Mouse (Mus musculus): ENCODE data around the gene Lrrc45. TPM values are rescaled to one million over a fixed set of nuclear protein-coding genes. Genes with fewer than 3 reads are reported as not detected.
A peak's percentile ranks its signal among the peaks of the same experiment; 100 is the strongest.

The Lrrc45 gene
- polyA plus RNA-seq, 1 experiment from 2014 or later, result 75.4 TPM

DNA sequence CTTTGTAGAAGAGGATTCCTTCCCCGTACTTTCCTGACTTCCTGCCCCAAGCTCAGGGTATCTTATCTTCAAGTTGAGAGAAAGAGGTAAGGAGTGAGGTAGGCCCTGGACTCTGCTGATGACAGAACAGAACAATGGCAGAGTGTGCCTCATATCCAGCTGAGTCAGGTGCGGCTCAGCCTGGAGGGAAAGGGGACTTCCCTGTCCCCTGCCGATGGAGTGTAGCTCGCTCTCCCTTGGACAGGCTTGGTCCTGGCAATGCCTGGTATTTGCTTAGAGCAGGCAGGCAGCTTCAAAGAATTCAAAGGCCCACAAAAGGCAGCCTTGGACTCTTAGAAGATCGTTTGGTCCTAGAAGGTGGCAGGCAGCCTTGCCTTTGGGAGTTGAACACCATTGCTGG is 7.6 kb upstream of the Lrrc45 start:
- Histone ChIP-seq H3K9ac (peak overlapping the region; percentile 48; the same call in 1 of the 2 replicates), H3K36me3 (peaks cover 42% of the 10 kb centered on the region), H3K4me3 (no peak overlapping the region), H3K9me3 (no peaks in the 10 kb centered on the region), H3K27ac (peak overlapping the region; percentile 80; the same call in 1 of the 2 replicates), H3K4me1 (peaks cover 70% of the 10 kb centered on the region), H3K27me3 (no peaks in the 10 kb centered on the region), H3K4me2 (replicated peaks) (no peak overlapping the region)
- WGBS, result 55% methylated on average over 5 of the region's 5 CpGs
- ATAC-seq (ENCODE audit: low FRiP score, low read depth), result no peak

DNA sequence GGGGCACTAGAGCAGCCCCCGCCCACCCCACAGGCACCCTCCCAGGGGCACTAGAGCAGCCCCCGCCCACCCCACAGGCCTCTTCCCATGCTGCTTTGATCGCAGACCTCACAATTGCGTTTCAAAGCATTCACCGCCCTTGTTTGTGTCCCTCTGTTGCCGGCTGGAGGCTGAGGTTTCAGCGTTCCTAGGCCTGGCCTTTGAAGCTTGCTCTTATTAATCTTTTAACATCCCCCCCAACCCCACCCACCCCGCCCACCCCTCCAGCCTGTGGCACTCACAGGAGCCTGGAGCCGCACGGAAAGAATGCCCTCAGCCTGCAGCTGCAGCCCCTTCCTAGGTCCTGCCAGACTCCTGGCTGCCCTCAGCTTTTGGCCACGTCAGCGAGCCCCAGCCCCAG is 6.5 kb upstream of the Lrrc45 start:
- Histone ChIP-seq H3K36me3 (peaks cover 35% of the 10 kb centered on the region), H3K9ac (0 out of 2 replicates have a peak overlapping the region, but pooled peaks have one; percentile 36), H3K4me3 (no peak overlapping the region), H3K9me3 (no peaks in the 10 kb centered on the region), H3K27ac (peak overlapping the region; percentile 80), H3K27me3 (no peaks in the 10 kb centered on the region), H3K4me2 (replicated peaks) (peak overlapping the region; percentile 42), H3K4me1 (peaks cover 79% of the 10 kb centered on the region)
- ATAC-seq (ENCODE audit: low FRiP score, low read depth), result peak; percentile 16
- 8% methylated on average over 12 of the region's 12 CpGs for WGBS

DNA sequence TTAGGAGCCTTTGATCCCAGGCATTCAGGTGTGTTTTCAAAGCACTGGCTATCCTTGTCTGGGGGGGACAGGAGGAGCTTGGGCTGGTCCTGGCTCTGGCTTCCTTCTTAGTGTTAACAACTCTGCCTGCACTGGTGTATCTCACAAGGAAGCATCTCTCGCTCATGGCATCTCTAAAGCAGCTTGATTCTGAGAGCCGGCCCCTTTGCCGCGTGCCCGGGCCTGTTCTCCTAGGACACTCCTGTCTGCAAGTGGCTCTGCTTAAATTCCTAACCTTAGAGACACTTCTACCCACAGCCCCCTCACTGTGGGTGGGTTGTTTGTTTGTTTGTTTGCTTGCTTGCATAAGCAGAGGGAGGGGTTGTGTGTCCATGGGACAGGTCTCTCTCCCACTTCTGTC is 5.8 kb upstream of the Lrrc45 start:
- H3K4me1 ChIP-seq, result peaks cover 86% of the 10 kb centered on the region
- H3K9me3 ChIP-seq, result no peaks in the 10 kb centered on the region
- H3K36me3 ChIP-seq, result peaks cover 30% of the 10 kb centered on the region
- WGBS, result 17% methylated on average over 5 of the region's 5 CpGs
- ATAC-seq (ENCODE audit: low FRiP score, low read depth), result no peak
- no peak overlapping the region for H3K4me3 ChIP-seq
- H3K4me2 ChIP-seq (replicated peaks), result peak overlapping the region; percentile 42
- no peaks in the 10 kb centered on the region for H3K27me3 ChIP-seq
- H3K27ac ChIP-seq, result peak overlapping the region; percentile 80
- H3K9ac ChIP-seq, result peak overlapping the region; percentile 36; the same call in 1 of the 2 replicates

DNA sequence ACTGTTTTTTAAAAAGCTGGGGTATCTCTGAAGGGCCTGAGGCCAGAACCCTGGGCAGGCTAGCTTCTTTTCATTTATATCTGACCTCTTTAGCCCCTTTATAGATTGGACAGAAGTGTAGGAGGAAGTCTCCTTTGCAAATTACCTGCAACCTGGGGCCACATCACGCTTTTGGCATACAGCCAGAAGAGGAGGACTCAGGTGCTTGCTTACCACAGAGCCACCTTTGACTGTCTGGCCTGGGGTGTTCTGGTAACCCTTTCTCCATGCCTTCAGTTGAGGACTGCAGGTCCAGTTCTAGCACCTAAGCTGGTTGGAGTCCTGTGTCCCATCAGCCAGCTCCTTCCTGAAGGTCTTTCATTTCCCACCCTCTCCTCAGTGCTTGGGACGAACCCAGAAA is 4.2 kb upstream of the Lrrc45 start:
- Histone ChIP-seq H3K9me3 (no peaks in the 10 kb centered on the region), H3K4me1 (peaks cover 79% of the 10 kb centered on the region), H3K4me3 (no peak overlapping the region), H3K27me3 (no peaks in the 10 kb centered on the region), H3K9ac (0 out of 2 replicates have a peak overlapping the region, but pooled peaks have one; percentile 35), H3K27ac (no peak overlapping the region), H3K36me3 (peaks cover 26% of the 10 kb centered on the region), H3K4me2 (replicated peaks) (no peak overlapping the region)
- ATAC-seq (ENCODE audit: low FRiP score, low read depth), result no peak
- WGBS, result 60% methylated on average over 2 of the region's 2 CpGs

DNA sequence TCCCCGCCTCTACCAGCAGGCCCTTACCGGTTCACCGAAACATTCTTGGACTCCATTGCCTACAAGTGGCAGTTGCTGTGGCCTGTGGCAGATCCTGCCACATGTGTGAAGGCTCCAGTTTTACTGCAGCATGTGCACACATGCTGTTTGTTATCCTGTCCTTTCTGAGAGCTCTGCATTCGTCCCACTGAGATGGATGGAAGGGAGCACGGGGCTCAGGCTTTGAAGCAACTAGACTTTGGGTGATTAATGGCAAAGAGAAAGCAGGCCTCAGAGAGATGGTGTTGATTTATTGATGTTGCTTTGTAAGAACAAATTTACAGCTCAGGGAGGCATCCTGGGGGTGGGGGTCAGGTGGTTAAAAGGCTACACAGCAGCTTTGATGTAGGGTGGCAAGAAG is 3.1 kb upstream of the Lrrc45 start:
- no peak for ATAC-seq (ENCODE audit: low FRiP score, low read depth)
- Histone ChIP-seq H3K27ac (peak overlapping the region; percentile 52; the same call in 1 of the 2 replicates), H3K9me3 (no peaks in the 10 kb centered on the region), H3K27me3 (no peaks in the 10 kb centered on the region), H3K4me3 (no peak overlapping the region), H3K4me1 (peaks cover 73% of the 10 kb centered on the region), H3K4me2 (replicated peaks) (no peak overlapping the region), H3K36me3 (peaks cover 33% of the 10 kb centered on the region), H3K9ac (peak overlapping the region; percentile 13; the same call in 1 of the 2 replicates)
- 16% methylated on average over 5 of the region's 5 CpGs for WGBS

DNA sequence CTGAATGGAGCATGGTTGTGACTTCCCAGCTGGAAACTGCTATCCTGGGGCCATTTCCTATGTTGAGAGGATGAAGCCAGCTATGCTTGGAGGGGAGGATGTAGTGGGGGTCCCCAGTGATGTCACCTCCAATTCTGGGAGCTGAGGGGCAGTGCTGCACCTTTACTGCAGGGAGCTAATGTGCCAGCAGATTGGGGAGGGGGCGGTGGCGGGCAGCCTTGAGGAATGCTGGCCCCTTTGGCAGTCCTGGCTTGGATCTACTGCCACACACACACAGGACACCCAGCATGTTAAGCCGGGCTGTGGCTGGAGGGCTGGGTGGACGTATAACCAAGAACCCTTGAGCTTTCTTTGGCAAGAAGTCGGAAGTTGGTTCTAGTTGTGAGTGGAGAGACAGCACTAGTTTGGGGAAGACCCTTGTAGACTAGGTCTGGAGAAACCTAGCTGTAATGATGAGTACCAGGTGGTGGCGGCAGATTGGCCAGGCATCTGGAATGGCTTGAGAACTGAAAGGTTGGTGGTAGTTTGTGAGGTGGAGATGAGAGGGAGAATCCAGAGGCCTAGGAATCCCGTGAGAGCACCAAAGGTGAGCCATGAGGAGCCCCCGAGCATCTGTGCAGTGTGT is 1.6 kb upstream of the Lrrc45 start:
- ATAC-seq (ENCODE audit: low FRiP score, low read depth), result no peak
- Histone ChIP-seq H3K4me3 (peak overlapping the region; percentile 69; the same call in 1 of the 2 replicates), H3K27ac (no peak overlapping the region), H3K4me1 (peaks cover 59% of the 10 kb centered on the region), H3K9me3 (no peaks in the 10 kb centered on the region), H3K27me3 (no peaks in the 10 kb centered on the region), H3K4me2 (replicated peaks) (peak overlapping the region; percentile 99), H3K36me3 (peaks cover 47% of the 10 kb centered on the region), H3K9ac (peak overlapping the region; percentile 75)
- 50% methylated on average over 8 of the region's 8 CpGs for WGBS

DNA sequence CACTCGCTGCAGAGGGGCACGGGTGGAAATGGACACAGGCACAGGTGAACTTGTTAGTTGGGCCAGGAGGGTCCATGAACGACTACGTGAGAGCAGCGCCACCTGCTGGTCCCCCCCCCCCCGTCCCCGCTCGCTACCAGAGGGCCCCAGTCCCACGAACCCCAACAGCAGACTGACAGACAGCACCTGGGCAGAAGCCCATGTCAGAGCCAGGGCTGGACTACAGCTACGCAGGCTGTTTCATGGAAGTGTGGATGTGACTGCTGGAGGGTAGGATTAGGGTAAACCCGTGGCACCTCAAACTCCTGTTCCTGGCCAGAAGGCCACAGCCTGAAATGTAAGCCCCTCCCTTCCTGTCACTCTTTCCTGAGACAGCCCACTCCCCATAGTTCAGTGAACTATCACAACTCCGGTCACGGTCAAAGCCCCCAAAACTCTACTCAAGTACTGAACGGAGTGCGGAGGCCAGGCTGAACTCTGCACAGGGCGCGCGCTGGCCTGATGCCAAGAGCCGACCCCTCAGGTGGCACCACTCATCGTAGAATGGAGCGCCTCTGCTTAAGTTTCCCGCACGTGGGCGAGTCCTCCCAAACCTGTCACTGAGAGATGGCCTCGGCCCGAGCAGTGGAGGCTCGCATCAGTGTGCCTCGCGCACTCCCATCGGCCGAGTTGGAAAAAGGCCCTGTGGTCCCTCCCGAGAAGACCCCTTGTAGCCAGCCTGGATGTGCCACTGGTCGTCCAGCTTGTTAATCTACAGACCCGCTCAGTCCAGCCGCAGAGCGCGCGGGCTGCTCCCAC is 755 bp upstream of the Lrrc45 start:
- Histone ChIP-seq H3K4me3 (peak overlapping the region; percentile 69), H3K27me3 (no peaks in the 10 kb centered on the region), H3K4me1 (peaks cover 50% of the 10 kb centered on the region), H3K27ac (peak overlapping the region; percentile 75; the same call in 1 of the 2 replicates), H3K36me3 (peaks cover 56% of the 10 kb centered on the region), H3K9ac (peak overlapping the region; percentile 75), H3K9me3 (no peaks in the 10 kb centered on the region), H3K4me2 (replicated peaks) (peak overlapping the region; percentile 99)
- WGBS, result under 1% methylated on average over 38 of the region's 38 CpGs
- ATAC-seq (ENCODE audit: low FRiP score, low read depth), result peak; percentile 44

DNA sequence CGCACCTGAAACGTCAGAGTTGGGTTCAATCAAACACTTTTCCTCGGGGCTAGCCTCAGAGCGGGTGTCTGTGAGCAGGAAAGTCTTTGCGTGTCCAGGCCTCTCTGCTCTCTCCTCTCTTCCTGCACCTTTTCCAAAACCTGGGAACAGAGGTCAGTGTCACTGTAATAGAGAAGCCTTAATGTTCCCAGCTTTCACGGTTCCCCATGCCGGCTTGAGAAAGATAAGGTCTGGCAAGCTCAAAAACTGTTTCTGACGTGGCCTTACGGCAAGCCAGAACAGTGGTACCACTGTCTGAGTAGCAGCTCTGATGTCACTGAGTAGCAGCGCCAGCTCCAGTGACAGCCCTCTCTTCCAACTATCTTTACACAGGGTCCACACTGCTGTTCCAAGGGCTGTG is 821 bp downstream of the Lrrc45 start:
- 61% methylated on average over 10 of the region's 10 CpGs for WGBS
- H3K4me2 ChIP-seq (replicated peaks), result peak overlapping the region; percentile 99
- no peak for ATAC-seq (ENCODE audit: low FRiP score, low read depth)
- H3K4me3 ChIP-seq, result peak overlapping the region; percentile 69
- peaks cover 36% of the 10 kb centered on the region for H3K4me1 ChIP-seq
- peak overlapping the region; percentile 83 for H3K9ac ChIP-seq
- no peaks in the 10 kb centered on the region for H3K27me3 ChIP-seq
- H3K27ac ChIP-seq, result no peak overlapping the region
- peaks cover 65% of the 10 kb centered on the region for H3K36me3 ChIP-seq
- no peaks in the 10 kb centered on the region for H3K9me3 ChIP-seq

DNA sequence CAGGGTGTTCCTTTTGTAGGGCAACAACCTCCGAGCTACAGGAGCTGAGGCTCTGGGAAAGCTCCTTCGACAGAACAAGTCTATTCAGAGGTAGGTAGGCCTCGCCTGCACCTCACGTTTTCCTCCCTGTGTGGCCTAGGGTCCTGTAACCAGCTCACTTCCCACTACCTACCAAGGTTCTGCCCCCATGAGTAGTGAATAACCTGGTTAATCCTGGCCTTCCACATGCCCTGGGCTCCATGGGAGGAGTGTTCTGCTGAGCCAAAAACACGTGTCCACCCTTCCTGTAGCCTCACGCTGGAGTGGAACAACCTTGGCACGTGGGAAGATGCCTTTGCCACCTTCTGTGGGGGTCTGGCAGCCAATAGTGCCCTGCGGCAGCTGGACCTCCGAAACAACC is 1.4 kb downstream of the Lrrc45 start:
- Histone ChIP-seq H3K4me2 (replicated peaks) (peak overlapping the region; percentile 99), H3K27me3 (no peaks in the 10 kb centered on the region), H3K9ac (peak overlapping the region; percentile 83), H3K4me3 (peak overlapping the region; percentile 69; the same call in 1 of the 2 replicates), H3K4me1 (peaks cover 35% of the 10 kb centered on the region), H3K27ac (no peak overlapping the region), H3K36me3 (peaks cover 65% of the 10 kb centered on the region), H3K9me3 (no peaks in the 10 kb centered on the region)
- ATAC-seq (ENCODE audit: low FRiP score, low read depth), result no peak
- 90% methylated on average over 9 of the region's 9 CpGs for WGBS

DNA sequence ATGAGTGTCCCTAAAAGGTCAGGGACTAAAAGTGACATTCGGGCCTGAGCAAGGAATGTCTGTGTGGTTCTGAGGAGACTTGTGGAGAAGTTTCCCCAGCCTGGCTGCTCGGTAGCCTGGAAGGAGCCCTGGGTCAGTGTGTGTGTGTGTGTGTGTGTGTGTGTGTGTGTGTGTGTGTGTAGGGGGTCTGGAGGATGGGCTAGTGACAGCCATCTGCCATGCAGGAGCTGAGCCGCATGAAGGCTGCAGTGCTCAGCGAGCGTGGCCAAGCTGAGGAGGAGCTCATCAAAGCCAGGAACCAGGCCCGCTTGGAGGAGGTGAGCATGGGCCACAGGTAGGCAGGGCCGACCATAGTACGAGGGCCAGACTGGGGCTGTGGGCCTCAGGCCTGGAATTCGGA is 5.5 kb downstream of the Lrrc45 start:
- H3K27ac ChIP-seq, result no peak overlapping the region
- peaks cover 27% of the 10 kb centered on the region for H3K4me1 ChIP-seq
- H3K4me3 ChIP-seq, result no peak overlapping the region
- no peak for ATAC-seq (ENCODE audit: low FRiP score, low read depth)
- H3K27me3 ChIP-seq, result peaks cover 7% of the 10 kb centered on the region
- 90% methylated on average over 9 of the region's 9 CpGs for WGBS
- peaks cover 52% of the 10 kb centered on the region for H3K36me3 ChIP-seq
- H3K4me2 ChIP-seq (replicated peaks), result no peak overlapping the region
- H3K9me3 ChIP-seq, result no peaks in the 10 kb centered on the region
- 0 out of 2 replicates have a peak overlapping the region, but pooled peaks have one; percentile 35 for H3K9ac ChIP-seq

DNA sequence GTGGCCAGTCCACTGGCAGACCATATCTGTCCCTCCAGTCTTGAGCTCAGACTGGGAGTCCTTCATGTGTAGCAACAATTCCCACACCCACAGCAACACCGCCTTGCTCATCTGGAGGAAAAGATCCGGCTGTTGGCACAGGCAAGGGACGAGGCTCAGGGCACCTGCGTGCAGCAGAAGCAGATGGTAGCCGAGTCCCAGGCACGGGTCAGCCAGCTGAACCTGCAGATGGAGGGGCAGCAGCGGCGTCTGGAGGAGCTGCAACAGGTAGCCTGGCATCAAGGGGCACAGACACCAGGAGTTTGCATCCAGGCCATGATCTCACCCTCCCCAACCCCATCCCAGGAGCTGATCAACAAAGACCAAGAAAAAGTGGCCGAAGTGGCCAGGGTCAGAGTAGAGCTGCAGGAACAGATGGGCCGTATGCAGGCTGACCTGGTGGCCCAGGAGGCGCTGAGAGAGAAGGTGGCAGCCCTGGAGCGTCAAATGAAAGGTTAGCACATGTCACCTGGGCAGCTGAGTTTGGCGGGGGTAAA is 6.2 kb downstream of the Lrrc45 start:
- no peak overlapping the region for H3K4me3 ChIP-seq
- WGBS, result 87% methylated on average over 13 of the region's 13 CpGs
- peaks cover 7% of the 10 kb centered on the region for H3K27me3 ChIP-seq
- H3K9ac ChIP-seq, result no peak overlapping the region
- H3K9me3 ChIP-seq, result no peaks in the 10 kb centered on the region
- peaks cover 52% of the 10 kb centered on the region for H3K36me3 ChIP-seq
- peaks cover 20% of the 10 kb centered on the region for H3K4me1 ChIP-seq
- H3K27ac ChIP-seq, result no peak overlapping the region
- 0 out of 2 replicates have a peak overlapping the region, but pooled peaks have one; percentile 99 for H3K4me2 ChIP-seq (replicated peaks)
- no peak for ATAC-seq (ENCODE audit: low FRiP score, low read depth)

DNA sequence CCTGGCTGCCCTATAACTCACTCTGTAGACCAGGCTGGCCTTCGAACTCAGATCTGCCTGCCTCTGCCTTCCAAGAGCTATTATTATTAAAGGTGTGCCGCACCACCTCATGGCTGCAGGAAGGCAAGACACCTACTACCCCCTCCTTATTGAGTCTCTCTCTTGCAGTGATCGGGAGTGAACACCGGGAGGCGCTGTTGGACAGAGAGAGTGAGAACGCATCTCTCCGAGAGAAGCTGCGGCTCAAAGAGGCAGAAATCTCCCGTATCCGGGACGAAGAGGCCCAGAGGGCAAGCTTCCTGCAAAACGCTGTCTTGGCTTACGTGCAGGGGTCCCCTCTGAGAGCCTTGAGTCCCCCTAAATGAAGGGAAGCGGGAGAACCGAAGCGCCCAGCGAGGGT is 6.7 kb downstream of the Lrrc45 start:
- H3K4me3 ChIP-seq, result peak overlapping the region; percentile 64
- peaks cover 51% of the 10 kb centered on the region for H3K36me3 ChIP-seq
- WGBS, result 11% methylated on average over 17 of the region's 17 CpGs
- H3K9me3 ChIP-seq, result no peaks in the 10 kb centered on the region
- H3K27me3 ChIP-seq, result peaks cover 7% of the 10 kb centered on the region
- H3K27ac ChIP-seq, result no peak overlapping the region
- H3K9ac ChIP-seq, result peak overlapping the region; percentile 76
- ATAC-seq (ENCODE audit: low FRiP score, low read depth), result 0 out of 2 replicates have a peak, but pooled peaks have one; percentile 6
- peaks cover 19% of the 10 kb centered on the region for H3K4me1 ChIP-seq
- peak overlapping the region; percentile 99 for H3K4me2 ChIP-seq (replicated peaks)
